Mouse (Mus musculus) olfactory bulb, adult 2 months (tissue): ENCODE results near the gene Fap.

ENCODE experiments used
- CTCF ChIP-seq: fragments of 200-500 bp; IDR thresholded peaks from 2 replicates; pipeline ENCODE4 v1.5.1; 2012; ENCODE audit warnings: low read depth, mild to moderate bottlenecking, low read length, moderate library complexity; ENCODE audit not compliant: insufficient read depth
- POLR2A ChIP-seq: fragments of 200-500 bp; IDR thresholded peaks from 2 replicates; pipeline ENCODE4 v1.6.1; 2012; ENCODE audit warnings: mild to moderate bottlenecking, low read depth, low read length, moderate library complexity; ENCODE audit not compliant: insufficient read depth

DNA sequence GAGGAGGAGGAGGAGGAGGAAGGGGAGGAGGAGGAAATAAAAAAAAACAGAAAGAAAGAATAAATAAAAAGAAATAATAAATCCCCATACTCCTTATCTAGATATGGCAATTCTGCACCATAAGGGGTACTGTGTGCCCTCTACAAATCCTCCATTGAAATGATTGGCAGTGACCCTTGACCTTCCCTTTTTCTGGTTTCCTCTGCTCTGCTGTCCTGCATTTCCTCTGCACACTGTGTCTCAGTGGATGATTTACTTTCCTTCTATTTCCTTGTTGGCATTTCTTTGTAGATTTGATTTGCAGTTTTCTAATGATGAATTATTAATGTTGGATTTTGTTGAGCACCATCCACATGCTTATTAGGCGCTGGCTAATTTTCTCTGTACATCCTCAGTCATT is 9.2 kb downstream of the Fap start:
- TF ChIP-seq POLR2A (no peak), CTCF (no peak)
